Mouse (Mus musculus) E14TG2a.4 (cell line): Measurements from ENCODE around the gene Bmper.

Experiments
- CTCF ChIP-seq: conservative IDR thresholded peaks from 2 replicates; pipeline ENCODE4 v1.5.1; 2014; ENCODE audit warnings: low read length
- NANOG ChIP-seq: IDR thresholded peaks from 2 replicates; pipeline ENCODE4 v1.6.1; 2014; ENCODE audit warnings: borderline replicate concordance, low read length, mixed read lengths
- POU5F1 ChIP-seq: IDR thresholded peaks from 2 replicates; pipeline ENCODE4 v1.6.1; 2014; ENCODE audit warnings: low read length, borderline replicate concordance

DNA sequence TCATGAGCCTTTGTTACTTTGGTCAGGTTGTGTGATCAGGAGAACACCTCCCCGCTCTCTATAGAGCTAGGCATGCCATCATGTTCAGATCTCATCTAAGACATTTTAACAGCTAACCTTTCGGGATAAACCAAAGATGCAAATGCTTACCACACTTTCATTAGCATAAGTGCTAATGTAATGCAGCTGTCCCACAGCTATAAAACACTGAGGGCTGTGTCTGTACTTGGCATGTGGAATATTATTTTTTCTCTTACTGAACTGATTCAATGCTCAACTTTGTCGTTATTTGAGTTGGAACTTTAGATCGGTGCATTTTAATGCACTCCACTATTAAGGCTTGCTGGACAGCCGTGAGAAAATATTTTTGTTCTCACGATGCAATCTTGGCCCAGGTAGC lies 30.7 kb downstream of the Bmper start:
- TF ChIP-seq CTCF (no peak), POU5F1 (no peak), NANOG (no peak)
